Mouse (Mus musculus) forebrain, postnatal 0 days (tissue): ENCODE measurements around the gene C530008M17Rik. TPM values are rescaled to one million over a fixed set of nuclear protein-coding genes. Genes with fewer than 3 reads are reported as not detected.

Experiments used
- ATAC-seq: fragments of 200-750 bp; cut with Nextera tagmentation; 2 replicates; pipeline ENCODE4 v1.8.0; 2017; ENCODE audit warnings: mild to moderate bottlenecking, moderate library complexity
- DNase-seq: peaks from one replicate; pipeline ENCODE4 v3.0.0-alpha.2; 2015
- H3K27ac ChIP-seq: fragments of 300-500 bp; sonication (generic); 2 replicates; pipeline ENCODE4 v1.5.1; 2014; ENCODE audit warnings: low read depth, mild to moderate bottlenecking, antibody characterized with exemption, low read length, moderate library complexity, mixed read lengths
- H3K27me3 ChIP-seq: fragments of 300-500 bp; sonication (generic); 2 replicates; pipeline ENCODE4 v1.6.1; 2014; ENCODE audit warnings: mild to moderate bottlenecking, low read length, mixed read lengths; ENCODE audit not compliant: insufficient read depth
- H3K36me3 ChIP-seq: fragments of 300-500 bp; sonication (generic); 2 replicates; pipeline ENCODE4 v1.6.1; 2014; ENCODE audit warnings: mild to moderate bottlenecking, moderate library complexity; ENCODE audit not compliant: insufficient read depth
- H3K4me1 ChIP-seq: fragments of 300-500 bp; sonication (generic); 2 replicates; pipeline ENCODE4 v1.6.1; 2014; ENCODE audit warnings: antibody characterized with exemption; ENCODE audit not compliant: insufficient read depth
- H3K4me2 ChIP-seq: fragments of 300-500 bp; sonication (generic); 2 replicates; pipeline ENCODE4 v1.6.1; 2014; ENCODE audit warnings: low read depth, mild to moderate bottlenecking, moderate library complexity
- H3K4me3 ChIP-seq: fragments of 300-500 bp; sonication (generic); 2 replicates; pipeline ENCODE4 v1.5.1; 2014; ENCODE audit warnings: low read depth, low read length, mixed read lengths
- H3K9ac ChIP-seq: fragments of 300-500 bp; sonication (generic); 2 replicates; pipeline ENCODE4 v1.6.1; 2014; ENCODE audit warnings: mild to moderate bottlenecking
- H3K9me3 ChIP-seq: fragments of 300-500 bp; sonication (generic); 2 replicates; pipeline ENCODE4 v1.6.1; 2016; ENCODE audit warnings: low read length
- CTCF ChIP-seq: sonication (generic); IDR thresholded peaks from 2 replicates; pipeline ENCODE4 v1.5.1; 2016; ENCODE audit warnings: antibody characterized with exemption, control low read depth, low read depth
- WGBS: fragments of 180-500 bp; shearing (Covaris S2); extraction: QIAGEN DNeasy Blood & Tissue Kit; methylation state at CpG from one replicate; pipeline ENCODE4 v1.1.7; 2014; 5-methylcytosine and 5-hydroxymethylcytosine counted together
- polyA plus RNA-seq: library from polyadenylated mRNA; unstranded; fragments of >200 nt; fragmentation: Nextera tagmentation; extraction: Ambion mirVana; gene quantifications from 2 replicates; pipeline ENCODE4 v1.2.1, GENCODE M21; 2015
- total RNA-seq: library from RNA; depleted of rRNA; stranded (reverse); fragments of >200 nt; gene quantifications from 2 replicates; pipeline ENCODE4 v1.2.3, GENCODE M21; 2014

C530008M17Rik gene
- total and polyA plus RNA-seq, 2 experiments from 2014 or later: 63.6 to 87.4 TPM

GRCm38 (mm10) chr5:76665421-76665820 is 9.1 kb downstream of the C530008M17Rik start:
- Histone ChIP-seq H3K9me3 (no peaks in the 10 kb centered on the region), H3K9ac (no peak overlapping the region), H3K27me3 (no peaks in the 10 kb centered on the region), H3K4me3 (no peak overlapping the region), H3K4me2 (peak overlapping the region; percentile 16; the same call in 1 of the 2 replicates), H3K36me3 (no peaks in the 10 kb centered on the region), H3K27ac (peak overlapping the region; percentile 54), H3K4me1 (no peaks in the 10 kb centered on the region; the same call in 1 of the 2 replicates)
- WGBS: 19% methylated on average over 7 of the region's 7 CpGs
- no peak for DNase-seq
- ATAC-seq: peak; percentile 42; the same call in 1 of the 2 replicates
- TF ChIP-seq CTCF: no peak

GRCm38 (mm10) chr5:76666026-76666756 is 9.9 kb downstream of the C530008M17Rik start:
- Histone ChIP-seq H3K27ac (no peak overlapping the region), H3K9me3 (no peaks in the 10 kb centered on the region), H3K27me3 (no peaks in the 10 kb centered on the region), H3K4me2 (no peak overlapping the region), H3K4me3 (no peak overlapping the region), H3K36me3 (no peaks in the 10 kb centered on the region), H3K4me1 (no peaks in the 10 kb centered on the region), H3K9ac (no peak overlapping the region)
- TF ChIP-seq CTCF: no peak
- WGBS: 75% methylated on average over 6 of the region's 6 CpGs
- DNase-seq: no peak
- ATAC-seq: no peak

GRCm38 (mm10) chr5:76668118-76668517 is 11.8 kb downstream of the C530008M17Rik start:
- H3K27me3 ChIP-seq: no peaks in the 10 kb centered on the region
- H3K4me3 ChIP-seq: no peak overlapping the region
- 61% methylated on average over 5 of the region's 5 CpGs for WGBS
- H3K4me1 ChIP-seq: 0 out of 2 replicates have a peak, but pooled peaks cover 3% of the 10 kb centered on the region
- DNase-seq (no peak), ATAC-seq (no peak)
- H3K36me3 ChIP-seq: no peaks in the 10 kb centered on the region
- H3K27ac ChIP-seq: no peak overlapping the region
- H3K4me2 ChIP-seq: no peak overlapping the region
- TF ChIP-seq CTCF: no peak
- H3K9me3 ChIP-seq: no peaks in the 10 kb centered on the region
- H3K9ac ChIP-seq: no peak overlapping the region

- H3K9ac ChIP-seq: no peak overlapping the region
- DNase-seq (no peak), ATAC-seq (no peak)
- H3K4me3 ChIP-seq: no peak overlapping the region
- no peaks in the 10 kb centered on the region for H3K9me3 ChIP-seq
- 75% methylated on average over 5 of the region's 5 CpGs for WGBS
- no peaks in the 10 kb centered on the region for H3K27me3 ChIP-seq
- no peak for TF ChIP-seq CTCF
- H3K4me1 ChIP-seq: 0 out of 2 replicates have a peak, but pooled peaks cover 3% of the 10 kb centered on the region
- no peak overlapping the region for H3K27ac ChIP-seq
- H3K36me3 ChIP-seq: no peaks in the 10 kb centered on the region
- no peak overlapping the region for H3K4me2 ChIP-seq
Observed at GRCm38 (mm10) chr5:76668547-76668946, 12.2 kb downstream of the C530008M17Rik start.

- ATAC-seq (peak; percentile 52), DNase-seq (no peak)
- Histone ChIP-seq H3K4me2 (no peak overlapping the region), H3K4me1 (0 out of 2 replicates have a peak, but pooled peaks cover 3% of the 10 kb centered on the region), H3K4me3 (no peak overlapping the region), H3K27ac (peak overlapping the region; percentile 50; the same call in 1 of the 2 replicates), H3K9me3 (no peaks in the 10 kb centered on the region), H3K9ac (no peak overlapping the region), H3K27me3 (no peaks in the 10 kb centered on the region), H3K36me3 (no peaks in the 10 kb centered on the region)
- no peak for TF ChIP-seq CTCF
- 63% methylated on average over 10 of the region's 10 CpGs for WGBS
Observed at GRCm38 (mm10) chr5:76670183-76670582, 13.9 kb downstream of the C530008M17Rik start.

GRCm38 (mm10) chr5:76674022-76674653 is 17.8 kb downstream of the C530008M17Rik start:
- Histone ChIP-seq H3K4me1 (0 out of 2 replicates have a peak, but pooled peaks cover 3% of the 10 kb centered on the region), H3K4me2 (no peak overlapping the region), H3K27ac (no peak overlapping the region), H3K4me3 (no peak overlapping the region), H3K9ac (no peak overlapping the region), H3K9me3 (no peaks in the 10 kb centered on the region), H3K36me3 (no peaks in the 10 kb centered on the region), H3K27me3 (no peaks in the 10 kb centered on the region)
- DNase-seq (no peak), ATAC-seq (no peak)
- WGBS: 96% methylated on average over 5 of the region's 5 CpGs
- no peak for TF ChIP-seq CTCF

- no peak overlapping the region for H3K4me2 ChIP-seq
- ATAC-seq (no peak), DNase-seq (no peak)
- WGBS: 68% methylated on average over 4 of the region's 4 CpGs
- H3K4me3 ChIP-seq: no peak overlapping the region
- no peak for TF ChIP-seq CTCF
- H3K9me3 ChIP-seq: no peaks in the 10 kb centered on the region
- 0 out of 2 replicates have a peak, but pooled peaks cover 3% of the 10 kb centered on the region for H3K4me1 ChIP-seq
- no peak overlapping the region for H3K27ac ChIP-seq
- no peak overlapping the region for H3K9ac ChIP-seq
- H3K36me3 ChIP-seq: no peaks in the 10 kb centered on the region
- H3K27me3 ChIP-seq: no peaks in the 10 kb centered on the region
Observed at GRCm38 (mm10) chr5:76675369-76675768, 19.1 kb downstream of the C530008M17Rik start.
